Mouse (Mus musculus) forebrain, embryonic 14.5 days (tissue): ENCODE measurements around the gene Cyp2c69. TPM values are rescaled to one million over a fixed set of nuclear protein-coding genes. Genes with fewer than 3 reads are reported as not detected.
"Not testable (repeated sequence)": the region's sequence is repeated elsewhere in the genome, so short reads cannot be mapped to it uniquely, and the experiment has no call there.

Source experiments
- ATAC-seq: fragments of 200-750 bp; cut with Nextera tagmentation; 2 replicates; pipeline ENCODE4 v1.8.0; 2017; ENCODE audit warnings: mild to moderate bottlenecking, moderate library complexity
- DNase-seq: peaks from one replicate; pipeline ENCODE4 v3.0.0-alpha.2; 2015; ENCODE audit warnings: low spot score
- H3K27ac ChIP-seq: fragments of 300-500 bp; sonication (generic); 2 replicates; pipeline ENCODE4 v1.5.1; 2014; ENCODE audit warnings: low read depth, mild to moderate bottlenecking, control low read depth, low read length, moderate library complexity
- H3K27me3 ChIP-seq: fragments of 300-500 bp; sonication (generic); replicated peaks from 2 replicates; pipeline ENCODE4 v1.6.1; 2014; ENCODE audit warnings: low read length, control low read depth, mixed read lengths; ENCODE audit not compliant: control insufficient read depth, insufficient read depth
- H3K36me3 ChIP-seq: fragments of 300-500 bp; sonication (generic); 2 replicates; pipeline ENCODE4 v1.6.1; 2014; ENCODE audit warnings: low read length, control low read depth; ENCODE audit not compliant: control insufficient read depth, insufficient read depth
- H3K4me1 ChIP-seq: fragments of 300-500 bp; sonication (generic); 2 replicates; pipeline ENCODE4 v1.6.1; 2014; ENCODE audit warnings: antibody characterized with exemption, low read length, control low read depth; ENCODE audit not compliant: control insufficient read depth, insufficient read depth
- H3K4me2 ChIP-seq: fragments of 300-500 bp; sonication (generic); 2 replicates; pipeline ENCODE4 v1.6.1; 2014; ENCODE audit warnings: mild to moderate bottlenecking, control low read depth, low read length
- H3K4me3 ChIP-seq: fragments of 300-500 bp; sonication (generic); 2 replicates; pipeline ENCODE4 v1.5.1; 2014; ENCODE audit warnings: low read depth, low read length, control low read depth
- H3K9ac ChIP-seq: fragments of 300-500 bp; sonication (generic); 2 replicates; pipeline ENCODE4 v1.6.1; 2014; ENCODE audit warnings: mild to moderate bottlenecking, low read length, control low read depth, moderate library complexity
- H3K9me3 ChIP-seq: fragments of 300-500 bp; sonication (generic); replicated peaks from 2 replicates; pipeline ENCODE4 v1.6.1; 2016; ENCODE audit warnings: low read length, control low read depth, mixed read lengths; ENCODE audit not compliant: control insufficient read depth
- WGBS: fragments of 180-500 bp; shearing (Covaris S2); extraction: QIAGEN DNeasy Blood & Tissue Kit; methylation state at CpG from one replicate; pipeline ENCODE4 v1.1.7; 2014; 5-methylcytosine and 5-hydroxymethylcytosine counted together
- polyA plus RNA-seq: library from polyadenylated mRNA; unstranded; fragments of >200 nt; fragmentation: Nextera tagmentation; extraction: Ambion mirVana; gene quantifications from 2 replicates; pipeline ENCODE4 v1.2.1, GENCODE M21; 2014

Cyp2c69 gene
- polyA plus RNA-seq, 1 experiment from 2014 or later: not detected

GRCm38 (mm10) chr19:39812714-39813113 is 73.9 kb downstream of the Cyp2c69 start, which contains the start of gene Cyp2c40:
TSS of gene Cyp2c40 (minus strand) at chr19:39812814.
- H3K4me3 ChIP-seq, H3K27ac ChIP-seq, H3K4me1 ChIP-seq, H3K4me2 ChIP-seq, DNase-seq, H3K27me3 ChIP-seq, H3K36me3 ChIP-seq, H3K9me3 ChIP-seq, H3K9ac ChIP-seq, ATAC-seq: not testable (repeated sequence)
- 86% methylated on average over 3 of the region's 3 CpGs for WGBS

Other genes with a start within 250 kb of the Cyp2c69 start
- not detected in 2 replicates for gene Cyp2c67, start 237.7 kb downstream of the Cyp2c69 start, polyA plus RNA-seq
- gene Cyp2c68, start 145.7 kb downstream of the Cyp2c69 start, polyA plus RNA-seq: not detected in 2 replicates
- not detected in 2 replicates for gene Cyp2c40, start 74.0 kb downstream of the Cyp2c69 start, polyA plus RNA-seq
- gene Cyp2c37, start 105.6 kb upstream of the Cyp2c69 start, polyA plus RNA-seq: not detected in 2 replicates
- gene Cyp2c54, start 187.0 kb upstream of the Cyp2c69 start, polyA plus RNA-seq: not detected in 2 replicates
- gene Cyp2c50, start 202.9 kb upstream of the Cyp2c69 start, polyA plus RNA-seq: not detected in 2 replicates